Mouse (Mus musculus) lung, postnatal 0 days (tissue): ENCODE measurements around the gene Ehmt1.

ENCODE experiments used
- CTCF ChIP-seq: IDR thresholded peaks from 2 replicates; pipeline ENCODE4 v1.5.1; 2016; ENCODE audit warnings: antibody characterized with exemption, mild to moderate bottlenecking
- EP300 ChIP-seq: IDR thresholded peaks from 2 replicates; pipeline ENCODE4 v1.6.1; 2016; ENCODE audit warnings: antibody characterized with exemption, mild to moderate bottlenecking, control low read depth

GRCm38 (mm10) chr2:24774832-24775231, 144.6 kb downstream of the Ehmt1 start:
- no peak for TF ChIP-seq EP300
- 0 out of 2 replicates have a peak, but pooled peaks have one; percentile 10 for TF ChIP-seq CTCF
